7 mouse cellular contexts compared by ENCODE assay signal in genomic region chr3:39814814-39815213, GRCm38 (mm10).
DNase-seq lines count a peak whose midpoint lies in the region; TF ChIP-seq lines count a peak whose summit lies in the region.

No protein-coding gene starts in this region.

- H3K4me3 ChIP-seq in C2C12 (ENCODE audit: insufficient read depth, poor library complexity, severe bottlenecking) (no peak overlapping the region), E14TG2a.4 (replicated peaks; ENCODE audit: low read length) (no peak overlapping the region)
- no peak overlapping the region for H3K4me3 ChIP-seq in layer of hippocampus, adult 2 months

- H3K27ac ChIP-seq in layer of hippocampus, adult 2 months = 0 out of 2 replicates have a peak overlapping the region, but pooled peaks have one; percentile 32

- H3K79me2 ChIP-seq in C2C12 (ENCODE audit: control insufficient read depth, insufficient read depth) = no peaks in the 10 kb centered on the region

- no peaks in the 10 kb centered on the region for H3K79me3 ChIP-seq in C2C12 (ENCODE audit: low read depth)

- TF ChIP-seq CTCF in C2C12 (IDR thresholded peaks at IDR 0.05; ENCODE audit: control insufficient read depth, insufficient read depth, insufficient read length) (peak; percentile 36), E14TG2a.4 (conservative IDR thresholded peaks at IDR 0.05; ENCODE audit: low read length) (peak; percentile 37; the same call in 1 of the 2 replicates)
- peak; percentile 98 for TF ChIP-seq CTCF in layer of hippocampus, adult 2 months (conservative IDR thresholded peaks at IDR 0.05)

- no peaks in the 10 kb centered on the region for H3K4me1 ChIP-seq in E14TG2a.4 (replicated peaks; ENCODE audit: low read depth, low read length)

- no peaks in the 10 kb centered on the region for H3K36me3 ChIP-seq in C2C12 (ENCODE audit: control insufficient read depth, insufficient read depth)
- H3K36me3 ChIP-seq in E14TG2a.4 (ENCODE audit: insufficient read depth, low read length) = no peaks in the 10 kb centered on the region

- no peak overlapping the region for H3ac ChIP-seq in C2C12 (ENCODE audit: control insufficient read depth, insufficient read length, low read depth)

- no peaks in the 10 kb centered on the region for H3K27me3 ChIP-seq in C2C12 (ENCODE audit: control insufficient read depth, insufficient read depth, insufficient read length)
- H3K27me3 ChIP-seq in E14TG2a.4 (ENCODE audit: insufficient read depth, low read length) = no peaks in the 10 kb centered on the region

- peak; percentile 85 to 87 for DNase-seq in cerebellum, postnatal 10 days
- DNase-seq in frontal cortex, postnatal 25 days (ENCODE audit: low spot score in 2 of 2) = peak; percentile 21 to 39
- DNase-seq in layer of hippocampus, adult 2 months (ENCODE audit: low spot score in 2 of 2) = peak; percentile 67 to 74
- peak; percentile 67 for DNase-seq in lung, postnatal 14 days
- DNase-seq in right cerebral cortex, postnatal 4 days = peak; percentile 72

- H3K9me3 ChIP-seq in E14TG2a.4 (ENCODE audit: low read length) = no peaks in the 10 kb centered on the region

TF ChIP-seq in C2C12, 6 proteins besides CTCF, POLR2A, EP300 and RAD21:
- TF ChIP-seq USF1 (IDR thresholded peaks at IDR 0.05; ENCODE audit: low read depth) = no peak
- TF ChIP-seq MYOD1 (IDR thresholded peaks at IDR 0.05; ENCODE audit: control insufficient read depth, insufficient read length, low read depth) = no peak
- TF ChIP-seq MAX (IDR thresholded peaks at IDR 0.05) = no peak
- no peak for TF ChIP-seq MYOG (IDR thresholded peaks at IDR 0.05; ENCODE audit: control insufficient read depth, extremely low read depth, insufficient read length)
- no peak for TF ChIP-seq CEBPB (IDR thresholded peaks at IDR 0.05; ENCODE audit: low read depth)
- no peak for TF ChIP-seq FOSL1 (IDR thresholded peaks at IDR 0.05; ENCODE audit: insufficient read depth, low read length, poor library complexity, severe bottlenecking)

Comparison
In these comparisons a context has a peak if more than half of its experiments do, and no peak if none do; other contexts are left out.
1. CTCF ChIP-seq: peak in every context shown above with its lines; median percentile 98 in layer of hippocampus, adult 2 months; 37 in E14TG2a.4; 36 in C2C12.
2. DNase-seq: peak in every context shown above with its lines; median percentile 86 in cerebellum, postnatal 10 days; 72 in right cerebral cortex, postnatal 4 days; 70 in layer of hippocampus, adult 2 months; 67 in lung, postnatal 14 days; 30 in frontal cortex, postnatal 25 days.